Mouse (Mus musculus): ENCODE measurements around the gene Rac2. TPM values are rescaled to one million over a fixed set of nuclear protein-coding genes. Genes with fewer than 3 reads are reported as not detected.

The Rac2 gene
- polyA plus RNA-seq, 1 experiment from 2014 or later, result 7.4 TPM

DNA sequence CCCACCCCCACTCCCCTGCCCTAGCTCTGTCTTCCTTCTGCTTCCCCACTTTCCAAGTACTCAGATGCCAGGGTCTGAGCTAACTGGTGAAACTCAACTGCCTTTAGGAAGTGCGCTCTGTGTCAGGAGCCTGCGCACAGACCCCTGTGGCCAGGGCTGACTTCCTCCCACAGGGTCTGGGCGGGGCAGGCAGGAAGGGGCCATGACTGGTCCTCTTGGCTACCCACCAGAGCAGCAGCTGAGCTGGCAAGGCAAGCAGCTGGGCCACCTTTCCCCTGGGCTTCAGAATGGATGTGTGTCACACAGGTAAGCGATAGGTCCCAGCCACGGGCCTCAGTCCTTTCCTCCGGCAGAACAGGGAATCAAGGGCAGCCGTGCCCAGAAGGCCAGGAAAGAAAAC, 24.3 kb upstream of the Rac2 start, which contains the start of gene Cyth4:
Gene Cyth4 (plus strand): TSS at position 134 of the 400 bp plus-strand sequence.
- Histone ChIP-seq H3K9ac (no peak within 1 kb of the TSS), H3K36me3 (replicated peaks) (no peaks in the 10 kb centered on the region), H3K4me2 (no peak within 1 kb of the TSS), H3K4me1 (no peaks in the 10 kb centered on the region), H3K4me3 (no peak within 1 kb of the TSS), H3K27me3 (replicated peaks) (no peaks in the 10 kb centered on the region), H3K27ac (no peak within 1 kb of the TSS), H3K9me3 (no peaks in the 10 kb centered on the region)
- 83% methylated on average over 7 of the region's 7 CpGs for WGBS
- ATAC-seq (replicated peaks), result no peak

DNA sequence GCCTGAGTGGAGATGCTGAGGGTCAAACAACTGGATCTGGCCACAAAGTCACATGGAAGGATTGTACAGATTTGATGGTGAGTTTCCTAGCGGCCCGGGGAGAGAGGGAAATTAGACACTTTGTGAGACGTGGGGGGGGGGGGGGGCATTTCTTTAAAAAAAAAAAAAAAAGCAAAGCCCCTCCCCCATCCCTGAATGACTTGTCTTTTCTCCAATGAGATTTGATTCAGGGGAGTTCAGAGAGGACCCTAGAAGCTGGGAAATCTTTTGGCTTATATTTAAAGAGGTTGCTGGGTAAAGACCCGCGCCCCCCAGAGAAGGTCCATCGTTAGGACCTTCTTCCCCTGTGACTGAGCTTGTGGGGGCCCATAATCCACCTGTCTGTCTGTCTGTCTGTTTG, 23.9 kb upstream of the Rac2 start:
- no peak for ATAC-seq (replicated peaks)
- Histone ChIP-seq H3K27me3 (replicated peaks) (no peaks in the 10 kb centered on the region), H3K9ac (no peak overlapping the region), H3K4me2 (no peak overlapping the region), H3K9me3 (no peaks in the 10 kb centered on the region), H3K4me1 (no peaks in the 10 kb centered on the region), H3K36me3 (replicated peaks) (no peaks in the 10 kb centered on the region), H3K4me3 (no peak overlapping the region), H3K27ac (no peak overlapping the region)
- WGBS, result 85% methylated on average over 6 of the region's 6 CpGs

DNA sequence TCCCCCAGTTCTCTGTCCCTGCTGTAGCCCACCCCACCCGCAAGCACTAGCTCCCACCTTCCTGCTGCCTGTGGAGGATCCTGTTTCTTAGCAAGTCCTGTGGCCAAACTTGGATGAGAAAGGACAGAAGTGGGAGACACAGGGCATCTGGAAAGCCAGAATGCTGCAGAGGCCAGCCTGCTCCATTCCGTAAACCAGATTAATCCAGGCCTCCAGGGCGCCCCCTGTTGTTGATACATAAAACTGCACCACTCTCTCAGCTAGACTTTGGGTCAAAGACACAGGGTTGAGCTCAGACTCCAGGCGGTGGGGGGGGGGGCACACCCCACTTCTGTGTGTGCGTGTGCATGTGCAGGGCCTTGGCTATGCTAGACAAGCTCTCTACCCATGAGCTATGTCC, 22.9 kb upstream of the Rac2 start:
- no peak overlapping the region for H3K27ac ChIP-seq

DNA sequence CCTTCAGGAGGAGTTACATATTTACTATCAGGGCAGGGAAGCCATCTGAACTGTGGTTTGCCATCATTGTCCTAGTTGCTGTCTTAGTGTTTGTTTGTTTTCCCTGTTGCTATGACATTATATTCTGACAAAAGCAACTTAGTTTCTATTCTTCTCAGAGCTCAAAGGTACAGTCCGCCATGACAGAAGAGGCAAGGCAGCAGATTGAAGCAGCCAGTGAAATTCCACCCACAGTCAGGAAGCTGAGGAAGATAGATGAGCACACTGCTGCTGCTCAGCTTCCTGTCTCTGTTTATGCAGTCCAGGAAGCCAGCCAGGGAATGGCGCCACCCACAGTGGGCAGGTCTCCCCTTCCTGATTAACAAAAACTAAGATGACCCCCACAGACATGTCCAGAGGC, 22.2 kb upstream of the Rac2 start:
- Histone ChIP-seq H3K27ac (no peak overlapping the region), H3K4me3 (no peak overlapping the region), H3K36me3 (replicated peaks) (no peaks in the 10 kb centered on the region), H3K27me3 (replicated peaks) (no peaks in the 10 kb centered on the region), H3K9ac (no peak overlapping the region), H3K9me3 (no peaks in the 10 kb centered on the region), H3K4me2 (no peak overlapping the region), H3K4me1 (no peaks in the 10 kb centered on the region)
- WGBS, result 91% methylated on average over 2 of the region's 2 CpGs
- ATAC-seq (replicated peaks), result no peak

More for the DNA sequence above, 22.9 kb upstream of the Rac2 start:
- Histone ChIP-seq H3K36me3 (replicated peaks) (no peaks in the 10 kb centered on the region), H3K4me2 (no peak overlapping the region), H3K4me1 (no peaks in the 10 kb centered on the region), H3K9me3 (no peaks in the 10 kb centered on the region), H3K4me3 (no peak overlapping the region), H3K27me3 (replicated peaks) (no peaks in the 10 kb centered on the region), H3K9ac (no peak overlapping the region)
- no peak for ATAC-seq (replicated peaks)
- 74% methylated on average over 5 of the region's 5 CpGs for WGBS

DNA sequence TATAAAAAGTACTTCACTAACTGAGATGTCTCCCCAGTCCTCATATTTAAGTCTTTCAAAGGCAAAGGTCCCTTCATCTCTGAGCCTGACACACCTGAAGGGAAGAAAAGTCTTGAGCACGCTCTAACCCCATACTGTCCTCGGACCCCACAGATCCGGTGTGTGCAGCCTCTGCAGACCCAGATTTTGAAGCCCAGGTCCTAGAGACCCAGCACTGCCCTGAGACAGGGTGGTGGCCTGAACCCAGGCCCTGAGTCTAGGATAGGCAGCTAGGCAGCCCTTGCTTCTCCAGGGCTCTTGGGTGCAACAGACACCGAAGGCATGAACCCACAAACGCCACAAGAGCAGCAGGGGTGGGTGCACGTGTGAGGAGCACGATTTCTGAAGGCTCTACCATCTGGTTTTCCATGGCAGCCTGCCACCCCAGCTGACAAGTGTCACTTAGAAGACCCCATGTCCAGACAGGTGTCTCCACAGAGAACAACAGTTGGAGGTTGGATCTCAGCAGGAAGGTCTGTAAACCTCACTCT, 21.4 kb upstream of the Rac2 start:
- Histone ChIP-seq H3K36me3 (replicated peaks) (no peaks in the 10 kb centered on the region), H3K27ac (no peak overlapping the region), H3K4me3 (no peak overlapping the region), H3K4me2 (no peak overlapping the region), H3K27me3 (replicated peaks) (no peaks in the 10 kb centered on the region), H3K4me1 (no peaks in the 10 kb centered on the region), H3K9ac (no peak overlapping the region), H3K9me3 (no peaks in the 10 kb centered on the region)
- no peak for ATAC-seq (replicated peaks)
- 86% methylated on average over 7 of the region's 7 CpGs for WGBS

DNA sequence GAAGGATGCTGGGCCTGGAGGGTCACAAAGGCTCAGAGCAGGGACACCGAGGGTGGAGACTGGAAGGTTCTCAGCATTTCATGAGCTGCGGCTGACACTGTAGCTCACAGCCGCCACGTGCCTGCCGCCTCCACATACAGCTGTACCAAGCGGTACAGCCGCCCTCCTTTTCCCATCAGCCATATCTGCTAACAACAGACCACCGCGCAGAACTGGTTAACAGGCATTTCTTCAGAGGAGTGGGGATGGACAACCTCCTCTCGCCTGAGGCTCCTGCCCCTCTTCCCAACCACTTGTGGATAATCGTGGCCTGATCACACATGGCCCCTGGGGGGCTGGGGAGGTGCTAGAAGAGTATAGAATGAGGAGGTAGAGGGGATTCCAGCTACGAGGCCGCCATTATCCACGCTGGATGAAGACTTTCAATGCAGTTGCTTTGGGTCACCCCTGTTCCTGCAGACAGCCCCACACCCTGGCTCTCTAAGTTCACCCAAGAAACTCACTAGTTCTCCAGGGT, 19.9 kb upstream of the Rac2 start:
- H3K9ac ChIP-seq, result no peak overlapping the region
- H3K27ac ChIP-seq, result no peak overlapping the region
- WGBS, result 81% methylated on average over 14 of the region's 14 CpGs
- H3K9me3 ChIP-seq, result no peaks in the 10 kb centered on the region
- ATAC-seq (replicated peaks), result no peak
- no peaks in the 10 kb centered on the region for H3K27me3 ChIP-seq (replicated peaks)
- H3K36me3 ChIP-seq (replicated peaks), result no peaks in the 10 kb centered on the region
- H3K4me1 ChIP-seq, result no peaks in the 10 kb centered on the region
- no peak overlapping the region for H3K4me3 ChIP-seq
- H3K4me2 ChIP-seq, result no peak overlapping the region

DNA sequence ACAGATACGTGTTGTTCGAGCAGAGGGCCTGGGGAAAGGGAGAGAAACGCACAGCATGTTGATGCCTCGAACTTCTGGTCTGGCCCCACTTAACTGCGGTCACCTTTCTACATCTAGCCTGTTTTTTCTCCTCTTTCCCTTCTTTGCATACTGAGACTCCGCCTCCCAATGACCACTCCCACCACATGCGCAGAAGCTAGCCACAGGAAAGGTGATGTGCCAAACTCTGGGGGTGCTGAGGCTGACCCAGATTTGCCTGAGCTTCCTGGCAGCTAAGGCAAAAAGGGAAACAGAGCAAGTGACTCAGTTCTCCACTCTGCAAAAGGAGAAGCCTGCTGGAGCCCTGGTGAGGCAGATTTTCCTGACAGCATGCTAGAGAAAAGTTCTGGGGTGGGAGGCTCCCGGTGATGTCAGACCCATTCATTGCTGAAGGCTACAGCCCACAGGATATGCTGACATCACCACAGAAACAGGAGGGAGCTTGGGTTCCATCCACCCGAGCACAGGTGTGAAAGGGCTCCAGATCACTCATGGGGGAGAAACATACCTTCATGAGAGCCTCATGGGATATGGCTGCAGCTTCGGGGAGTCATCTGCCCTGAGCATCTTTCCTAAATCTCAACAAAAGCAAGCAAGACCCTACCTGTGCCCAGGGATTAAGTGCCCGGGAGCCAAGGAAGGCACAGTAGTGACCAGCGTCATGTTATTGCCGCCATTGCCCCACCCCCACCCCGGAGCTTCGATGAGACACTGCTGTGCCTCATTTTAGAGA, 19.3 kb upstream of the Rac2 start:
- H3K27me3 ChIP-seq (replicated peaks), result no peaks in the 10 kb centered on the region
- 70% methylated on average over 15 of the region's 15 CpGs for WGBS
- no peaks in the 10 kb centered on the region for H3K9me3 ChIP-seq

DNA sequence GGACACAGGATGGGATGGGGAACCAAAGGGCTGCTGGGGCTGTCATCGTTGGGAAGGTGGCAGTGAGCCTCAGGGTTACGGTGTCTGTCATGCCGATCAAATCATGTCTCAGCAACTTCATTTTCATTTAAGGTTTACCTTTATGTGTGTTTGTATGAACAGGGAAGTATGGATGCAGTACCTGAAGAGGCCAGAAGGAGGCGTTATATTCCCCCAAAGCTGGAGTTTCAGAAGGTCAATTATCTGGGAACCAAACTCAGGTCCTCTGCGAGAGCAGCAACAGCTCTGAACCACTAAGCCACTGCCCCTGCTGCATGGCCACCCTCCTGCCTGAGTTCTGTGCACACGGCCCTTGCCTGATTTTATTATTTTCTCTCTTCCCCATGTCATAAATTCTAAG, 18.2 kb upstream of the Rac2 start:
- no peaks in the 10 kb centered on the region for H3K27me3 ChIP-seq (replicated peaks)
- H3K9me3 ChIP-seq, result no peaks in the 10 kb centered on the region
- no peaks in the 10 kb centered on the region for H3K4me1 ChIP-seq
- no peak overlapping the region for H3K9ac ChIP-seq
- H3K27ac ChIP-seq, result no peak overlapping the region
- ATAC-seq (replicated peaks), result no peak
- no peak overlapping the region for H3K4me2 ChIP-seq
- WGBS, result 78% methylated on average over 6 of the region's 6 CpGs
- no peaks in the 10 kb centered on the region for H3K36me3 ChIP-seq (replicated peaks)
- no peak overlapping the region for H3K4me3 ChIP-seq

More for the DNA sequence above, 19.3 kb upstream of the Rac2 start:
- Histone ChIP-seq H3K27ac (no peak overlapping the region), H3K4me2 (no peak overlapping the region), H3K4me3 (no peak overlapping the region), H3K4me1 (no peaks in the 10 kb centered on the region), H3K9ac (no peak overlapping the region), H3K36me3 (replicated peaks) (no peaks in the 10 kb centered on the region)
- ATAC-seq (replicated peaks), result no peak

DNA sequence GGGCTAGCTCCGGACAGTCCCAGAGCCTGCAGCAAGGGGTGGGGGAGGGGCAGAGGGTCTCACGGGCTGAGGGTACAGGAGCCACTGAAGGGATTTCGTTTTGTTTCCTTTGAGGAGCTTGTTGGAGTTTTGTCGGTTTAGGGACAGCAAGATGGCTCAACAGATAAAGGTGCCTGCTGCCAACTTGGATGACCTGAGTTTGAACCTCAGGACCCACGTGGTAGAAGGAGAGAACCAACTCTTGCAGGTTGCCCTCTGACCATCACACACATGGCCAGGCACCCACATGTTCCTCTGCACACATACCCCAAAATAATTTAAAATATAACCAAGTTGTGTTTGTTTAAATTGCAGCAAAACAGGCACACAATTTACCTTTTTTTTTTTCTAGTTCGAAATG, 17.4 kb upstream of the Rac2 start:
- H3K4me1 ChIP-seq, result no peaks in the 10 kb centered on the region
- 81% methylated on average over 6 of the region's 6 CpGs for WGBS
- no peak overlapping the region for H3K9ac ChIP-seq
- H3K36me3 ChIP-seq (replicated peaks), result no peaks in the 10 kb centered on the region
- no peak overlapping the region for H3K4me2 ChIP-seq
- no peak overlapping the region for H3K4me3 ChIP-seq
- ATAC-seq (replicated peaks), result no peak
- no peaks in the 10 kb centered on the region for H3K27me3 ChIP-seq (replicated peaks)
- H3K27ac ChIP-seq, result no peak overlapping the region
- H3K9me3 ChIP-seq, result no peaks in the 10 kb centered on the region

DNA sequence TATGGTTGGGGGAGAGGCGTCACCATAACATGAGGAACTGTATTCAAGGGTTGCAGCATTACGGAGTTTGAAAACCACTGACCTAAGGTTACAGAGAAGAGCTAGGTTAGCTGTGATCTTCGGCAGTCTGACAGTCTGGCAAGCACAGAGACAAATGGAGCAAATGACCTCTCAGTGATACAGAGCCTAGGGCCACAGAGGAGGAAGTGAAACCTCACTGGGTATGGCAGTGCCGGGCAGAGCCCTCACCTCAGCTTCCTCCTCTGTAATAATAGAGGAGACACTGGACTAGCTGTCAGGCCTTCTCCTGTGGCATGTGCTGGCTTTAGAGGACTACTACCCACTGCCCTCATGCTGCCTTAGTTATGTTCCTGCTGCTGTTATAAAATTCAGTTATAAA, 16.3 kb upstream of the Rac2 start:
- H3K27me3 ChIP-seq (replicated peaks), result no peaks in the 10 kb centered on the region
- H3K36me3 ChIP-seq (replicated peaks), result no peaks in the 10 kb centered on the region
- no peak for ATAC-seq (replicated peaks)
- no peak overlapping the region for H3K9ac ChIP-seq
- 98% methylated on average over 4 of the region's 4 CpGs for WGBS
- H3K4me1 ChIP-seq, result no peaks in the 10 kb centered on the region
- no peak overlapping the region for H3K4me3 ChIP-seq
- no peaks in the 10 kb centered on the region; the same call in 1 of the 2 replicates for H3K9me3 ChIP-seq
- H3K4me2 ChIP-seq, result no peak overlapping the region
- H3K27ac ChIP-seq, result no peak overlapping the region

DNA sequence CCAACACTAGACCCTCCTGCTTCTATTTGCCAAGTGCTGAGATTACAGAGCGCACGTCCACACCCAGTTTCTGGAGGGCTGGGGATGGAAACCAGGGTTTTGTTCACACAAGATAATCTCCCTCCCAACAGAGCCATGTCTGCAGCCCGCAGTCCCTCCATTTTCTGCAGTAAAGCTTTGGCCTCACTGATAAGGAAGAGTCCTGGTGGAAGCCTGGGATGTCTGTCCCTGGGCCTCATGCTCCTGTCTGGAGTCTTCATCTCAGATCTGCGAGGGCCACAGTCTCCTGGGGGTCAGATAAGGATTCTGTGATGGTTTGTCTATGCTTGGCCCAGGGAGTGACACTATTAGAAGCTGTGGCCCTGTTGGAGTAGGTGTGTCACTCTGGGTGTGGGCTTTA, 15.5 kb upstream of the Rac2 start:
- 0 out of 2 replicates have a peak, but pooled peaks cover 5% of the 10 kb centered on the region for H3K4me1 ChIP-seq
- H3K36me3 ChIP-seq (replicated peaks), result no peaks in the 10 kb centered on the region
- no peak overlapping the region for H3K4me2 ChIP-seq
- 87% methylated on average over 4 of the region's 4 CpGs for WGBS
- no peak overlapping the region for H3K27ac ChIP-seq
- no peaks in the 10 kb centered on the region for H3K27me3 ChIP-seq (replicated peaks)
- H3K9ac ChIP-seq, result no peak overlapping the region
- no peaks in the 10 kb centered on the region; the same call in 1 of the 2 replicates for H3K9me3 ChIP-seq
- no peak for ATAC-seq (replicated peaks)
- no peak overlapping the region for H3K4me3 ChIP-seq

GRCm38 (mm10) chr15:78587050-78587994, 14.7 kb upstream of the Rac2 start:
- Histone ChIP-seq H3K4me1 (0 out of 2 replicates have a peak, but pooled peaks cover 5% of the 10 kb centered on the region), H3K9me3 (no peaks in the 10 kb centered on the region; the same call in 1 of the 2 replicates), H3K27me3 (replicated peaks) (no peaks in the 10 kb centered on the region), H3K36me3 (replicated peaks) (no peaks in the 10 kb centered on the region), H3K9ac (no peak overlapping the region), H3K27ac (no peak overlapping the region), H3K4me2 (no peak overlapping the region), H3K4me3 (no peak overlapping the region)
- WGBS, result 54% methylated on average over 18 of the region's 18 CpGs
- peak; percentile 80 for ATAC-seq (replicated peaks)
